8 mouse cellular contexts compared by ENCODE assay signal in genomic region chr16:14360931-14361330, GRCm38 (mm10). TPM values are rescaled to one million over a fixed set of nuclear protein-coding genes. Genes with fewer than 3 reads are reported as not detected.
DNase-seq lines count a peak whose midpoint lies in the region; ATAC-seq and TF ChIP-seq lines count a peak whose summit lies in the region.

No protein-coding gene starts in this region.

- no peaks in the 10 kb centered on the region for H3K9me3 ChIP-seq in kidney, embryonic 16.5 days (ENCODE audit: low read length)
- no peaks in the 10 kb centered on the region for H3K9me3 ChIP-seq in ES-E14 (ENCODE audit: control insufficient read depth, insufficient read depth, low read depth, low read length)
- H3K9me3 ChIP-seq in embryonic facial prominence, embryonic 14.5 days (ENCODE audit: control insufficient read depth, low read length) = no peaks in the 10 kb centered on the region
- H3K9me3 ChIP-seq in neural tube, embryonic 14.5 days (ENCODE audit: control insufficient read depth, low read length) = no peaks in the 10 kb centered on the region

- no peak for DNase-seq in kidney, postnatal 36 days
- DNase-seq in ES-E14 (ENCODE audit: low read depth, low spot score) = no peak
- peak; percentile 45 for DNase-seq in embryonic facial prominence, embryonic 14.5 days (ENCODE audit: low spot score)
- DNase-seq in kidney, postnatal 25 days = peak; percentile 18 to 46
- no peak for DNase-seq in spleen, postnatal 10 days (ENCODE audit: low spot score in 2 of 2)
- no peak for DNase-seq in cerebellum, adult 11-12 months

- H3K4me3 ChIP-seq in kidney, embryonic 16.5 days (ENCODE audit: low read length) = peak overlapping the region; percentile 81
- peak overlapping the region; percentile 82 to 90 for H3K4me3 ChIP-seq in ES-E14 (ENCODE audit: insufficient read depth in 1 of 2, low read depth in 1 of 2, low read length in 2 of 2, poor library complexity in 1 of 2, severe bottlenecking in 1 of 2)
- peak overlapping the region; percentile 82 for H3K4me3 ChIP-seq in embryonic facial prominence, embryonic 14.5 days (ENCODE audit: low read depth, low read length)
- peak overlapping the region; percentile 86 for H3K4me3 ChIP-seq in neural tube, embryonic 14.5 days (ENCODE audit: low read depth, low read length)

- H3K4me1 ChIP-seq in kidney, embryonic 16.5 days (ENCODE audit: insufficient read depth, low read length) = peaks cover 16% of the 10 kb centered on the region
- H3K4me1 ChIP-seq in ES-E14 (ENCODE audit: control insufficient read depth in 2 of 2, insufficient read depth in 2 of 2, low read length in 2 of 2, poor library complexity in 1 of 2) = peaks cover 0 to 9% of the 10 kb centered on the region in 2 experiments; a peak in 2 of 4 replicates
- H3K4me1 ChIP-seq in embryonic facial prominence, embryonic 14.5 days (ENCODE audit: control insufficient read depth, insufficient read depth, low read length) = no peaks in the 10 kb centered on the region
- peaks cover 4% of the 10 kb centered on the region; the same call in 1 of the 2 replicates for H3K4me1 ChIP-seq in neural tube, embryonic 14.5 days (ENCODE audit: control insufficient read depth, insufficient read depth, low read length)

- H3K4me2 ChIP-seq in kidney, embryonic 16.5 days (replicated peaks; ENCODE audit: low read depth, low read length) = peak overlapping the region; percentile 93
- peak overlapping the region; percentile 97 for H3K4me2 ChIP-seq in embryonic facial prominence, embryonic 14.5 days (ENCODE audit: low read depth, low read length)
- H3K4me2 ChIP-seq in neural tube, embryonic 14.5 days (ENCODE audit: low read depth, low read length) = peak overlapping the region; percentile 89

- in situ Hi-C loops in ES-E14 (cut with MboI; ENCODE audit: low sequenced_read_pairs in 2 of 2, unreplicated experiment in 2 of 2) = no loop called here

- peak overlapping the region; percentile 85 for H3K9ac ChIP-seq in kidney, embryonic 16.5 days (replicated peaks; ENCODE audit: low read length)
- peak overlapping the region; percentile 83 for H3K9ac ChIP-seq in ES-E14 (ENCODE audit: insufficient read depth, low read depth, low read length, poor library complexity, severe bottlenecking)
- H3K9ac ChIP-seq in embryonic facial prominence, embryonic 14.5 days (ENCODE audit: low read depth, low read length) = peak overlapping the region; percentile 84
- H3K9ac ChIP-seq in neural tube, embryonic 14.5 days (replicated peaks; ENCODE audit: low read depth, low read length) = peak overlapping the region; percentile 86

- H3K27ac ChIP-seq in kidney, embryonic 16.5 days (ENCODE audit: low read length) = peak overlapping the region; percentile 58
- no peak overlapping the region for H3K27ac ChIP-seq in ES-E14 (ENCODE audit: insufficient read depth, low read depth, low read length, poor library complexity, severe bottlenecking)
- peak overlapping the region; percentile 65; the same call in 1 of the 2 replicates for H3K27ac ChIP-seq in embryonic facial prominence, embryonic 14.5 days (replicated peaks; ENCODE audit: low read depth, low read length)
- peak overlapping the region; percentile 53 for H3K27ac ChIP-seq in neural tube, embryonic 14.5 days (ENCODE audit: low read depth, low read length)

- ATAC-seq in kidney, embryonic 16.5 days (ENCODE audit: low FRiP score, low TSS enrichment) = peak; percentile 50
- ATAC-seq in embryonic facial prominence, embryonic 14.5 days (ENCODE audit: low read depth) = peak; percentile 45; the same call in 1 of the 2 replicates
- peak; percentile 50 for ATAC-seq in neural tube, embryonic 14.5 days (ENCODE audit: low read depth)

- 1% methylated on average over 7 of the region's 7 CpGs for WGBS in kidney, embryonic 16.5 days
- WGBS in embryonic facial prominence, embryonic 14.5 days = 2% methylated on average over 7 of the region's 7 CpGs
- 3% methylated on average over 7 of the region's 7 CpGs for WGBS in neural tube, embryonic 14.5 days

- H3K36me3 ChIP-seq in kidney, embryonic 16.5 days (ENCODE audit: insufficient read depth, low read length) = no peaks in the 10 kb centered on the region
- H3K36me3 ChIP-seq in ES-E14 (ENCODE audit: control insufficient read depth, insufficient read depth, low read length, poor library complexity, severe bottlenecking) = no peaks in the 10 kb centered on the region
- H3K36me3 ChIP-seq in embryonic facial prominence, embryonic 14.5 days (ENCODE audit: control insufficient read depth, insufficient read depth, low read length) = no peaks in the 10 kb centered on the region
- H3K36me3 ChIP-seq in neural tube, embryonic 14.5 days (ENCODE audit: control insufficient read depth, insufficient read depth, low read length) = no peaks in the 10 kb centered on the region

- H3K27me3 ChIP-seq in kidney, embryonic 16.5 days (ENCODE audit: insufficient read depth, low read length) = no peaks in the 10 kb centered on the region
- no peaks in the 10 kb centered on the region for H3K27me3 ChIP-seq in embryonic facial prominence, embryonic 14.5 days (replicated peaks; ENCODE audit: control insufficient read depth, insufficient read depth, low read length)
- H3K27me3 ChIP-seq in neural tube, embryonic 14.5 days (ENCODE audit: control insufficient read depth, insufficient read depth, low read length) = no peaks in the 10 kb centered on the region

TF ChIP-seq in ES-E14, 5 proteins besides CTCF, POLR2A, EP300 and RAD21:
- TF ChIP-seq MAFK (IDR thresholded peaks at IDR 0.05; ENCODE audit: insufficient read depth, low read depth, low read length) (no peak), ZNF384 (IDR thresholded peaks at IDR 0.05; ENCODE audit: low read depth, low read length) (0 out of 2 replicates have a peak, but pooled peaks have one; percentile 2), CHD2 (IDR thresholded peaks at IDR 0.05; ENCODE audit: low read depth, low read length) (no peak), ZC3H11A (IDR thresholded peaks at IDR 0.05; ENCODE audit: borderline replicate concordance, low read depth, low read length) (no peak)

RNA-seq across cellular contexts. Expression of gene Abcc1, which starts 0.4 kb away (rescaled TPM):
- polyA plus RNA-seq in kidney, embryonic 16.5 days (2015; fragmentation: Nextera tagmentation; extraction: Ambion mirVana) = 11.9 and 14.6 TPM in 2 replicates
- total RNA-seq in ES-E14 (2012; rRNA removed) = 46.7 and 75.7 TPM in 2 replicates
- 9.7 and 10.4 TPM in 2 replicates for polyA plus RNA-seq in embryonic facial prominence, embryonic 14.5 days (2014; fragmentation: Nextera tagmentation; extraction: Ambion mirVana)
- polyA plus RNA-seq in neural tube, embryonic 14.5 days (2014; fragmentation: Nextera tagmentation; extraction: Ambion mirVana) = 9.9 and 10.6 TPM in 2 replicates

RNA-seq across cellular contexts. Expression of gene Fopnl, which starts 43.7 kb away (rescaled TPM):
- 147 and 150 TPM in 2 replicates for polyA plus RNA-seq in kidney, embryonic 16.5 days (2015; fragmentation: Nextera tagmentation; extraction: Ambion mirVana)
- total RNA-seq in ES-E14 (2012; rRNA removed) = 17.7 and 22.1 TPM in 2 replicates
- polyA plus RNA-seq in embryonic facial prominence, embryonic 14.5 days (2014; fragmentation: Nextera tagmentation; extraction: Ambion mirVana) = 126 and 148 TPM in 2 replicates
- 219 and 230 TPM in 2 replicates for polyA plus RNA-seq in neural tube, embryonic 14.5 days (2014; fragmentation: Nextera tagmentation; extraction: Ambion mirVana)

Comparison
In these comparisons a context has a peak if more than half of its experiments do, and no peak if none do; other contexts are left out.
1. DNase-seq: peak in embryonic facial prominence, embryonic 14.5 days (single experiment) and kidney, postnatal 25 days (2 of 2); none in kidney, postnatal 36 days (0 of 2), ES-E14 (single experiment), spleen, postnatal 10 days (0 of 2) and cerebellum, adult 11-12 months (single experiment).
2. Peak in every context shown above with its lines, with median percentiles within 50 percentile points of each other: ATAC-seq, H3K4me2 ChIP-seq, H3K4me3 ChIP-seq and H3K9ac ChIP-seq.